Mouse (Mus musculus) midbrain, embryonic 11.5 days (tissue): ENCODE measurements around the gene Degs1. TPM values are rescaled to one million over a fixed set of nuclear protein-coding genes. Genes with fewer than 3 reads are reported as not detected.

Experiments
- ATAC-seq: fragments of 200-750 bp; cut with Nextera tagmentation; 2 replicates; pipeline ENCODE4 v1.8.0; 2017; ENCODE audit warnings: moderate TSS enrichment, moderate library complexity; ENCODE audit not compliant: low FRiP score
- DNase-seq: peaks from one replicate; pipeline ENCODE4 v3.0.0; 2015; ENCODE audit warnings: low spot score; ENCODE audit errors: missing footprints
- H3K27ac ChIP-seq: fragments of 300-500 bp; sonication (generic); 2 replicates; pipeline ENCODE4 v1.5.1; 2014; ENCODE audit warnings: low read depth, low read length
- H3K27me3 ChIP-seq: fragments of 300-500 bp; sonication (generic); 2 replicates; pipeline ENCODE4 v1.6.1; 2014; ENCODE audit warnings: mild to moderate bottlenecking, low read length, moderate library complexity, mixed read lengths; ENCODE audit not compliant: control insufficient read depth, insufficient read depth
- H3K36me3 ChIP-seq: fragments of 300-500 bp; sonication (generic); 2 replicates; pipeline ENCODE4 v1.6.1; 2014; ENCODE audit warnings: mild to moderate bottlenecking, low read length, moderate library complexity, mixed read lengths; ENCODE audit not compliant: control insufficient read depth, insufficient read depth
- H3K4me1 ChIP-seq: fragments of 300-500 bp; sonication (generic); 2 replicates; pipeline ENCODE4 v1.6.1; 2014; ENCODE audit warnings: low read length; ENCODE audit not compliant: control insufficient read depth, insufficient read depth
- H3K4me2 ChIP-seq: fragments of 300-500 bp; sonication (generic); 2 replicates; pipeline ENCODE4 v1.6.1; 2014; ENCODE audit warnings: mild to moderate bottlenecking, moderate library complexity
- H3K4me3 ChIP-seq: fragments of 300-500 bp; sonication (generic); 2 replicates; pipeline ENCODE4 v1.5.1; 2014; ENCODE audit warnings: low read depth, low read length
- H3K9ac ChIP-seq: fragments of 300-500 bp; sonication (generic); 2 replicates; pipeline ENCODE4 v1.6.1; 2014; ENCODE audit warnings: low read length
- H3K9me3 ChIP-seq: fragments of 300-500 bp; sonication (generic); 2 replicates; pipeline ENCODE4 v1.6.1; 2016; ENCODE audit warnings: low read length; ENCODE audit not compliant: control insufficient read depth
- WGBS: fragments of 180-500 bp; shearing (Covaris S2); extraction: QIAGEN DNeasy Blood & Tissue Kit; methylation state at CpG from one replicate; pipeline ENCODE4 v1.1.7; 2014; 5-methylcytosine and 5-hydroxymethylcytosine counted together
- polyA plus RNA-seq: library from polyadenylated mRNA; unstranded; fragments of >200 nt; fragmentation: Nextera tagmentation; extraction: Ambion mirVana; gene quantifications from 2 replicates; pipeline ENCODE4 v1.2.1, GENCODE M21; 2014

Degs1 gene
- polyA plus RNA-seq, 1 experiment from 2014 or later, result 68.5 TPM

DNA sequence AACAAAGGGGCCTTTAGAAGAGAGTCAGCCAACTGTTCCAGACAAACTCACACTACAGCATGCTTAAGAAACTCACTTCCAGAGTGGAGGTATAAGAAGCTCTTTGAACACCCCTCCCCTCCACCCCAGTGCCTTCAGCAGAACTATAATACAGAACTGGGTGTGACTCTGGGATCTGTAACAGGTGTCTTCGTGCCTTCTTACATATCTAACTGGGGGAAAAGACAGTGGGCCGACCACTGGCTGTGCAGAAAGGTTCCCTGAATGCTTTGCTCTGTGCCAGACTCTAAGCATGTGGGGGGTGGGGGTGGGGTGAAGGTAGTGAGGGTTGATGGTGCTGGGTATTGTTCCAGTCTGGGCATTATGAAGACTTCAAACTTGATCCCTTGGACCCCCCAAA is 6.0 kb upstream of the Degs1 start:
- 66% methylated on average over 2 of the region's 2 CpGs for WGBS
- Histone ChIP-seq H3K4me2 (no peak overlapping the region), H3K4me3 (no peak overlapping the region), H3K27me3 (no peaks in the 10 kb centered on the region), H3K4me1 (peaks cover 5% of the 10 kb centered on the region; the same call in 1 of the 2 replicates), H3K36me3 (no peaks in the 10 kb centered on the region), H3K27ac (no peak overlapping the region), H3K9ac (no peak overlapping the region), H3K9me3 (no peaks in the 10 kb centered on the region)
- no peak for ATAC-seq
- DNase-seq, result peak; percentile 73

GRCm38 (mm10) chr1:182287781-182288180 is 5.2 kb upstream of the Degs1 start:
- DNase-seq (no peak), ATAC-seq (no peak)
- peaks cover 4% of the 10 kb centered on the region; the same call in 1 of the 2 replicates for H3K27me3 ChIP-seq
- peaks cover 5% of the 10 kb centered on the region; the same call in 1 of the 2 replicates for H3K4me1 ChIP-seq
- H3K4me3 ChIP-seq, result no peak overlapping the region
- H3K27ac ChIP-seq, result no peak overlapping the region
- H3K9me3 ChIP-seq, result no peaks in the 10 kb centered on the region
- no peak overlapping the region for H3K4me2 ChIP-seq
- WGBS, result 69% methylated on average over 7 of the region's 7 CpGs
- H3K9ac ChIP-seq, result no peak overlapping the region
- no peaks in the 10 kb centered on the region for H3K36me3 ChIP-seq

GRCm38 (mm10) chr1:182284795-182285194 is 2.2 kb upstream of the Degs1 start:
- ATAC-seq (no peak), DNase-seq (peak; percentile 44)
- Histone ChIP-seq H3K27me3 (peaks cover 4% of the 10 kb centered on the region; the same call in 1 of the 2 replicates), H3K9me3 (no peaks in the 10 kb centered on the region), H3K4me2 (no peak overlapping the region), H3K4me3 (no peak overlapping the region), H3K36me3 (no peaks in the 10 kb centered on the region), H3K4me1 (peaks cover 19% of the 10 kb centered on the region), H3K27ac (no peak overlapping the region), H3K9ac (no peak overlapping the region)
- 97% methylated on average over 2 of the region's 2 CpGs for WGBS

DNA sequence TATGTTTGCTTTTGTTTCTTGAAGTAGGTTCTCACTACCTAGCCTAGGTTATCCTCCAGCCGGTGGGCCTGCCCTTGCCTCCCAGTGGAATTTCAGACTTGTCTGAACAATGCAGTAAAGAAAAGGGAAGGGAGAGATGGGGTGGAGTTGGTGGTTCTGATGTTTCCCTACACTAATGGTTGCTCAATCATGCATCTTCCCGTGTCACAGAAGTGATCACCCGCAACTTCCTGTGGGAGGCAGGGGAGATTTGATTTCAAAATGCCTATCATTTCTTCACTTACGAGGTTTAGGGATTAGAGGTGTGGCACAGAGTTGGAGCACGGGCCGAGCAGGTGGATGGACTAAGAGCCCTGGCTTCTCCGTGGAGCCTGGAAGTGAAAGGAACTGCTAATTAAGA is 627 bp upstream of the Degs1 start:
- Histone ChIP-seq H3K27ac (no peak overlapping the region), H3K4me3 (no peak overlapping the region), H3K9me3 (no peaks in the 10 kb centered on the region), H3K27me3 (peaks cover 4% of the 10 kb centered on the region; the same call in 1 of the 2 replicates), H3K36me3 (0 out of 2 replicates have a peak, but pooled peaks cover 3% of the 10 kb centered on the region), H3K9ac (no peak overlapping the region), H3K4me2 (peak overlapping the region; percentile 88; the same call in 1 of the 2 replicates), H3K4me1 (peaks cover 14% of the 10 kb centered on the region)
- peak; percentile 83 for DNase-seq
- ATAC-seq, result 0 out of 2 replicates have a peak, but pooled peaks have one; percentile 3
- WGBS, result 29% methylated on average over 7 of the region's 7 CpGs

GRCm38 (mm10) chr1:182281251-182281711 is 1.3 kb downstream of the Degs1 start:
- H3K27ac ChIP-seq, result no peak overlapping the region
- DNase-seq, result peak; percentile 86
- peaks cover 14% of the 10 kb centered on the region for H3K4me1 ChIP-seq
- no peaks in the 10 kb centered on the region for H3K9me3 ChIP-seq
- peak overlapping the region; percentile 72 for H3K4me3 ChIP-seq
- peak overlapping the region; percentile 36 for H3K9ac ChIP-seq
- ATAC-seq, result no peak
- H3K36me3 ChIP-seq, result peaks cover 3% of the 10 kb centered on the region; the same call in 1 of the 2 replicates
- H3K4me2 ChIP-seq, result peak overlapping the region; percentile 88
- peaks cover 4% of the 10 kb centered on the region; the same call in 1 of the 2 replicates for H3K27me3 ChIP-seq
- 26% methylated on average over 9 of the region's 9 CpGs for WGBS

DNA sequence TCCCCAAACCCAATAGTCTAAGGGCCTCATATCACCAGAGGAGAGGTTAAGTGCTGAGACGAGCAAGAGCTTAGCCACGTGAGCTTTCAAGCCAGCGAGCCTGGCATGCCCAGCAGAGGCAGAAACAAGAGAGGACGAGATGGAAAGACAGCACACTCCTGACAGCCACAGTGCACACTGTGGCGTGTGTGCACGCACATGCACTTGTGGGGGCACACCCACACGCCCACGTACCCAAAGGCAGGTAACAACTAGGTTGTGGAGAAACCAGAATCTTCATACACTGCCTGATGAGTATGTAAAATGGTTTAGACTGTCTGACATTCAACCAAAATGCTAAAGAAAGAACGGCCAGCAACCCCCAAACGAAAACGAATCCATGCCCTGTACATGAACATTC is 2.0 kb downstream of the Degs1 start:
- Histone ChIP-seq H3K36me3 (peaks cover 4% of the 10 kb centered on the region; the same call in 1 of the 2 replicates), H3K4me3 (no peak overlapping the region), H3K9ac (no peak overlapping the region), H3K27ac (no peak overlapping the region), H3K4me2 (peak overlapping the region; percentile 6; the same call in 1 of the 2 replicates), H3K4me1 (peaks cover 14% of the 10 kb centered on the region), H3K9me3 (no peaks in the 10 kb centered on the region), H3K27me3 (peaks cover 4% of the 10 kb centered on the region; the same call in 1 of the 2 replicates)
- ATAC-seq (no peak), DNase-seq (no peak)
- 68% methylated on average over 11 of the region's 11 CpGs for WGBS

DNA sequence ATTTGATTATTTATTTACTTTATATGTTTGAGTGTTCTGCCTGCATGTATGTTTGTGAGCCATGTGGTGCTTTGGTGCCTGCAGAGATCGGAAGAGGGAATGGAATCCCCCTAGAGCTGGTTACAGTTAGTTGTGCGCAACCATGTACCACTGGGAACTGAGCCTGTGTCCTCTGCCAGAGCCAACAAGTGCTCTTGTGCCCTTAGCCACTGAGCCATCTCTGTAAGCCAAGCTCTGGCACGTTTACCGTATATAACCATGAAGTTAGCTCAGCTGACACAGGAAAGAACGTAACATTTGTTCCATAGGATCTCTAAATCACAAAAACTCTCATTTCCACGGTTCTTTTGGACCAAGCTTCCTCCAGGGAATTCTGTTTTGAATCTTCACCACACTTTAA is 2.6 kb downstream of the Degs1 start:
- H3K36me3 ChIP-seq, result peaks cover 4% of the 10 kb centered on the region; the same call in 1 of the 2 replicates
- H3K4me2 ChIP-seq, result no peak overlapping the region
- H3K4me1 ChIP-seq, result peaks cover 14% of the 10 kb centered on the region
- 88% methylated on average over 6 of the region's 6 CpGs for WGBS
- H3K27me3 ChIP-seq, result peaks cover 4% of the 10 kb centered on the region; the same call in 1 of the 2 replicates
- ATAC-seq, result no peak
- DNase-seq, result no peak
- no peak overlapping the region for H3K9ac ChIP-seq
- H3K4me3 ChIP-seq, result no peak overlapping the region
- H3K9me3 ChIP-seq, result no peaks in the 10 kb centered on the region
- no peak overlapping the region for H3K27ac ChIP-seq

GRCm38 (mm10) chr1:182279436-182279835 is 3.2 kb downstream of the Degs1 start:
- Histone ChIP-seq H3K36me3 (peaks cover 4% of the 10 kb centered on the region; the same call in 1 of the 2 replicates), H3K9me3 (no peaks in the 10 kb centered on the region), H3K4me3 (no peak overlapping the region), H3K9ac (no peak overlapping the region), H3K27me3 (peaks cover 4% of the 10 kb centered on the region; the same call in 1 of the 2 replicates), H3K27ac (no peak overlapping the region), H3K4me1 (peaks cover 14% of the 10 kb centered on the region), H3K4me2 (no peak overlapping the region)
- ATAC-seq, result no peak
- 95% methylated on average over 4 of the region's 4 CpGs for WGBS
- DNase-seq, result no peak

DNA sequence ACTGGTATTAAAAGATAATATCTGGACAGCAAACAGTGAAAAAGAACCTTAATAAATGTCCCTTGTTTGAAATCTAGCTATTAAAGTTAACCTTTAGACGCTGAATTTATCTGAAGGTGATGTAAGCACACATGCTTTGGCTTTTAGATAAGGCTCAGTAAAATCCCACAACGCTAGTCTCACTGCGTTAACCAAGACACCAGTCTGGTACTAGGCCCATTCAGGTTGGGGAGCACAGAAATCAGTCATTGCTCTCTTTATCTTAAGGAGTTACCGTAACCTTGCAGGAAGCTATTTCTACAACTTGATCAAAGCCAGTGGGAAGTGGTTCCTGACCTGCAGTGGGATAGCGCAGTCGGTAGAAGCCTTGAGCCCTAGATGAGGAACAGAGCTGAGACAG is 7.5 kb downstream of the Degs1 start:
- no peak overlapping the region for H3K27ac ChIP-seq
- DNase-seq (no peak), ATAC-seq (no peak)
- no peaks in the 10 kb centered on the region for H3K4me1 ChIP-seq
- 94% methylated on average over 6 of the region's 6 CpGs for WGBS
- H3K4me2 ChIP-seq, result no peak overlapping the region
- H3K36me3 ChIP-seq, result peaks cover 4% of the 10 kb centered on the region; the same call in 1 of the 2 replicates
- H3K9ac ChIP-seq, result no peak overlapping the region
- no peaks in the 10 kb centered on the region for H3K27me3 ChIP-seq
- H3K9me3 ChIP-seq, result no peaks in the 10 kb centered on the region
- no peak overlapping the region for H3K4me3 ChIP-seq
